Mouse (Mus musculus) brain, embryonic 14.5 days (tissue): Measurements from ENCODE around the gene Hmmr.

Source experiments
- CTCF ChIP-seq: fragments of 200-500 bp; IDR thresholded peaks from 2 replicates; pipeline ENCODE4 v1.5.1; 2012; ENCODE audit warnings: inconsistent platforms, mild to moderate bottlenecking, moderate library complexity, borderline replicate concordance; ENCODE audit not compliant: insufficient read depth, insufficient read length; ENCODE audit errors: extremely low read depth
- POLR2A ChIP-seq: fragments of 200-500 bp; IDR thresholded peaks from 2 replicates; pipeline ENCODE4 v1.6.1; 2012; ENCODE audit warnings: mild to moderate bottlenecking, inconsistent platforms, borderline replicate concordance; ENCODE audit not compliant: poor library complexity, insufficient read depth, insufficient read length, severe bottlenecking; ENCODE audit errors: extremely low read depth

DNA sequence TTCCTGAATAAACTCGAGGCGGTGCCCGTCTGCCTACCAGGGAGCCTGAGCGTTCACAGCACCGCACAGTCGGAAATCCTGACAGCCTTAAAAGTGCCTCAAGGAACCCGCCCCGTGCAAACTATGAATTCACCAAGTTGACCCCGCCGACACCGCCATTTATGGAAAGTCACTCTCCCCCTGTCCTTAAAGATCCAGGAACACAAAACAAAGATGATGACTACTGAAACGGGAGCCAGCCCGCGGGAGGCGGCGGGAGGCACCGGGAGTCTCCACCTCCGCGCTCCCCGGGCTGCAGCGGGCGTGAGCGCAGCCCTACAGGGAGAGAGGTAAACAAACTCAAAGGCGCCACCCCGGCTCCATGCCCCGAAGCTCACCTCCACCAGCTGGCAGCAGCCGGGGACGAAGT is 41.1 kb downstream of the Hmmr start:
- TF ChIP-seq CTCF (0 out of 2 replicates have a peak, but pooled peaks have one; percentile 0), POLR2A (no peak)
